Mouse (Mus musculus) WW6 (cell line): ENCODE measurements around the gene Rnf182.

ENCODE experiments used
- DNase-seq: peaks from one replicate; pipeline ENCODE4 v3.0.0-alpha.2; 2013; ENCODE audit warnings: low read depth, low spot score

The Rnf182 gene

GRCm38 (mm10) chr13:43615577-43616254 is at the start of gene Rnf182:
Gene Rnf182 (plus strand): TSS chr13:43615710.
- peak; percentile 74 for DNase-seq

GRCm38 (mm10) chr13:43566184-43566583 is 49.3 kb upstream of the Rnf182 start:
- DNase-seq = no peak

- DNase-seq = no peak
Observed at GRCm38 (mm10) chr13:43567141-43567891, 48.2 kb upstream of the Rnf182 start.

- no peak for DNase-seq
Observed at GRCm38 (mm10) chr13:43573979-43574378, 41.5 kb upstream of the Rnf182 start.

GRCm38 (mm10) chr13:43575431-43575830 is 40.1 kb upstream of the Rnf182 start:
- no peak for DNase-seq

GRCm38 (mm10) chr13:43577254-43577653 is 38.3 kb upstream of the Rnf182 start:
- DNase-seq = no peak

- DNase-seq = no peak
Observed at GRCm38 (mm10) chr13:43577766-43578165, 37.7 kb upstream of the Rnf182 start.

- DNase-seq = peak; percentile 55
Observed at GRCm38 (mm10) chr13:43579740-43580139, 35.8 kb upstream of the Rnf182 start.

- DNase-seq = no peak
Observed at GRCm38 (mm10) chr13:43580661-43581060, 34.8 kb upstream of the Rnf182 start.

GRCm38 (mm10) chr13:43582961-43583360 is 32.5 kb upstream of the Rnf182 start:
- no peak for DNase-seq

- DNase-seq = no peak
Observed at GRCm38 (mm10) chr13:43583504-43583903, 32.0 kb upstream of the Rnf182 start.

GRCm38 (mm10) chr13:43585335-43585734 is 30.2 kb upstream of the Rnf182 start:
- DNase-seq = no peak

- DNase-seq = no peak
Observed at GRCm38 (mm10) chr13:43586966-43587365, 28.5 kb upstream of the Rnf182 start.

- no peak for DNase-seq
Observed at GRCm38 (mm10) chr13:43587844-43588840, 27.4 kb upstream of the Rnf182 start.

- no peak for DNase-seq
Observed at GRCm38 (mm10) chr13:43591828-43592680, 23.5 kb upstream of the Rnf182 start.

- no peak for DNase-seq
Observed at GRCm38 (mm10) chr13:43592681-43593068, 22.8 kb upstream of the Rnf182 start.

GRCm38 (mm10) chr13:43595896-43596295 is 19.6 kb upstream of the Rnf182 start:
- no peak for DNase-seq

- no peak for DNase-seq
Observed at GRCm38 (mm10) chr13:43600967-43601366, 14.5 kb upstream of the Rnf182 start.

GRCm38 (mm10) chr13:43602440-43602839 is 13.1 kb upstream of the Rnf182 start:
- DNase-seq = no peak

GRCm38 (mm10) chr13:43603042-43603441 is 12.5 kb upstream of the Rnf182 start:
- no peak for DNase-seq

- DNase-seq = no peak
Observed at GRCm38 (mm10) chr13:43608854-43609253, 6.7 kb upstream of the Rnf182 start.
